Mouse (Mus musculus): ENCODE results near the gene Ppfia4.
A peak's percentile ranks its signal among the peaks of the same experiment; 100 is the strongest.

Gene Ppfia4

GRCm38 (mm10) chr1:134297265-134297664 is 35.5 kb downstream of the Ppfia4 start:
- no peak for DNase-seq

- DNase-seq = no peak
These were observed 38.8 kb downstream of the Ppfia4 start for GRCm38 (mm10) chr1:134293738-134294604.

GRCm38 (mm10) chr1:134293276-134293675 is 39.5 kb downstream of the Ppfia4 start:
- no peak for DNase-seq

- no peak for DNase-seq
These were observed 40.1 kb downstream of the Ppfia4 start for GRCm38 (mm10) chr1:134292601-134293000.

- peak; percentile 11 to 51 for DNase-seq
These were observed 40.7 kb downstream of the Ppfia4 start for GRCm38 (mm10) chr1:134292073-134292472.

- no peak for DNase-seq
These were observed 41.2 kb downstream of the Ppfia4 start for GRCm38 (mm10) chr1:134291555-134291954.

- DNase-seq = peak; percentile 24 to 51
These were observed 41.8 kb downstream of the Ppfia4 start for GRCm38 (mm10) chr1:134290909-134291308.

- no peak for DNase-seq
These were observed 42.4 kb downstream of the Ppfia4 start for GRCm38 (mm10) chr1:134290300-134290699.

DNA sequence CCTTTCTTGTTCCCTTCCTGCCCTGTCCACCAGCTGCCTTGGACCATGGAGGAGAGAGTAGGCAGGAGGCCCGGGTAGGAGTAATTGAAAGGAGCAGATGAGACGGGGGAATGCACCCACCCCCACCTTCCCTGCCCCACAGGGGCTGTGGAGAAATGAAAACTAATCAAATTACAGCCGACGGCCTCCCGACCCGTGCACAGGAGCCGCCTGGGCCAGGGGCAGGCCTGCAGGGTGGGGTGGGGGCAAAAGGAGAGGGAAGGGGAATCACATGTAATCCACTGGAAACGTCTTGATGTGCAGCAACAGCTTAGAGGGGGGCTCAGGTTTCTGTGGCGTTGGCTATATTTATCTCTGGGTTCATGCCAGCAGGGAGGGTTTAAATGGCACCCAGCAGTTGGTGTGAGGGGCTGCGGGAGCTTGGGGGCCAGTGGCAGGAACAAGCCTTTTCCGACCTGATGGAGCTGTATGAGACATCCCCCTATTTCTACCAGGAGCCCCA is 43.1 kb downstream of the Ppfia4 start, which contains the start of gene Myog:
Myog (plus strand) TSS at position 392 of the 502 bp plus-strand sequence.
- no peak for DNase-seq

DNA sequence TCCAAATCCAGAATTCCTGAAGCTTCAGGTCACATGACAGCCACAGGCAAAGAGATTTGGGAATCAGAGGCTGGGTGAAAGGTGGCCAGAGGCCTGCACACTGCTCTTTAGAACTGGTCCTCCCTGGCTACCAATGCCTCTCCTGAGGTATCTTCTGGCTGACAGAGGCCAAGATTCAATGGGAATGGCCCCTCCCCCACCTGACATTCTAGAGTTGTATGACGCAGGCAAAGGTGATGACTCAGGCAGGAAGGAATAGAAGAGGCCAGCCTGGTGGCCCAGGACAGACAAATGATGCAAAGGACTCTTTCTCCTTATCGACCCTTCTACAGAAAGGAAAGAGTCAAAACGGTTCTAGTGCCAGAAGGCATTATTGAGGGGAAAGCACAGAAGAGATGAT is 44.5 kb downstream of the Ppfia4 start:
- no peak for DNase-seq

DNA sequence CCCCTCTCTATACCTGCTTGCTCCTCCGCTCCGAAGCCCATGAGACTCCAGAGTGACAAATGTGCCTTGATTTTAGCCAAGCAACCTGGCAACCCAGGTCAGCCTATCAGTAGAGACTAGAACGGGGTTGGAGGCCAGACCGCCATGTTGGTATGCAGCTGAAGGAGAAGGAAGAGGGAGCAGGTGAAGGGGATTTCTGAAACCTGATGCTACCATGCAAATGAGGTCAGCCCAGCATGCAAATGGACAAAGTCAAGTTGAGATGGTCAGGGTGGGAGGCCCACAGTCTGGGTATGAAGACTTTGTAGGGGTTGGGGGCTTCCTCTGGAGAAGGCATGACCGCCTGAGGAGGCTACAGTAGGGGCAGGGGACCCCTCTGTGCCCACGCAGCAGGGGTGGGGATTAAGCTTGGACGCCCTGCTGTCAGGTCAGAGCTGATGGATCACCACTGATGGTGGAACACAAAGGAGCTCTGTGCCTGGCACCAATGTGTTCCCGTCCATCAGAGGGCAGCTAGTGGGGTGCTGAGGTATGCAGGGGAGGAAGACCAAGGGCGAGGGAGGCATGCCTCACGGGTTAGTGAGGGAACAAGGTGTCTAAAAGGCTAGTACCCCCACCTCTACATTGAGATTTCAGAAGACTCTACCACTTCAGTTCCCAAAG is 47.1 kb downstream of the Ppfia4 start:
- no peak for DNase-seq

DNA sequence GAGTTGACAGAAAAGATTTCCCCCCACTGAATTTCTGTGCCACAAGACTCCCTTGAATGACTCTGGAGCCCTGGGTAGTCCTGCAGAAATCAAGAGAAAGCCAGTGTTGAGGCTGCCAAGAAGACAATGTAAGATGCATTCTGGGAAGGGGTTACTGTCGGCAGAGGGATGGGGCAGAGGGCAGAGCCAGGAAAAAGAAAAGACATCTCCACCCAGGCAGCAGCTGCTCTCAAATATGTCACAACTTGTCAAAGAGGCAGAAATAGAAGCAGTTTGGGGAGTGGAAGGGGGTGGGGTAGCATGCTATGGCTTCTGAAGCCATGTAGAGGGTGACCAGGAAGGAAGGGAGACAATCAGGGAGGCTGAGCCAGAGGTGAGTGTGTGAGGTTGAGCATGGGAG is 49.6 kb downstream of the Ppfia4 start:
- DNase-seq = no peak

GRCm38 (mm10) chr1:134282342-134282741 is 50.4 kb downstream of the Ppfia4 start:
- DNase-seq = no peak

- DNase-seq = no peak
These were observed 51.2 kb downstream of the Ppfia4 start for GRCm38 (mm10) chr1:134281563-134281962.

DNA sequence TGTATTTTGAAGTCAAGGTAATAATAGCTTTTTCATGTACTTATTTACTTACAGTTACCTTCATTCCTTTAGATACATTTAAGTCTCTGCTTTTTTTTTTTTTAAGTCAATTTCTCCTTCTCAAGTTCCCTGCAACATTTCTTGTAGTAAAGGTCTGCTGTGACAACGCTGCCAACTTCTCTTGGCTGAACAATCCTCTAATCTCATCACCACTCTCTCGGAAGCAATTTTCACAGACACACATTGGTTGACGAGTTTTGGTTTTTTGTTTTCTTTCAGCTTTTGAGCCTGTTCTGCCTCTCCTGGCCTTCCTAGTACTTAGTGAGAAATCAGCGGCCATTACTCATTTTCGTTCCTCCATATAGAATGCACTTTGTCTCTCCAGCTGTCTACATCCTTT is 52.6 kb downstream of the Ppfia4 start:
- no peak for DNase-seq

DNA sequence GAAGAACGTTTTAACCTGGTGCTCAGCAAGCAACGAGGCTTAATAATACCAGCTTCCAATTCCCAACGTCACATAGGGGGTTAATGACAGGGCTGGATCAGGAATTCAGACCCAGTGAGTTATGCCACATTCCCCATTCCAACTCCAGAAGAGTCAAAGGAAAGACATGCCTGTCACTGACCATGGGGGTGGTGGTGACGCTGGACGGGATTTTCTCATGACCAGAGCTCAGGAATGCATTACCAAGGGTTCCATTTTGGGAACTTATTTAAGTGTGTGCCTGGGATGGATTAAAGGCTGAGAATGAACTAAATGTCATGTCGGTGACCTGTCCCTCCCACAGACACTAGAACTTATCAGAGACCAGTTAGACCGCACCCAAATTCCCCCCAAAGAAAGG is 55.9 kb downstream of the Ppfia4 start:
- no peak for DNase-seq

DNA sequence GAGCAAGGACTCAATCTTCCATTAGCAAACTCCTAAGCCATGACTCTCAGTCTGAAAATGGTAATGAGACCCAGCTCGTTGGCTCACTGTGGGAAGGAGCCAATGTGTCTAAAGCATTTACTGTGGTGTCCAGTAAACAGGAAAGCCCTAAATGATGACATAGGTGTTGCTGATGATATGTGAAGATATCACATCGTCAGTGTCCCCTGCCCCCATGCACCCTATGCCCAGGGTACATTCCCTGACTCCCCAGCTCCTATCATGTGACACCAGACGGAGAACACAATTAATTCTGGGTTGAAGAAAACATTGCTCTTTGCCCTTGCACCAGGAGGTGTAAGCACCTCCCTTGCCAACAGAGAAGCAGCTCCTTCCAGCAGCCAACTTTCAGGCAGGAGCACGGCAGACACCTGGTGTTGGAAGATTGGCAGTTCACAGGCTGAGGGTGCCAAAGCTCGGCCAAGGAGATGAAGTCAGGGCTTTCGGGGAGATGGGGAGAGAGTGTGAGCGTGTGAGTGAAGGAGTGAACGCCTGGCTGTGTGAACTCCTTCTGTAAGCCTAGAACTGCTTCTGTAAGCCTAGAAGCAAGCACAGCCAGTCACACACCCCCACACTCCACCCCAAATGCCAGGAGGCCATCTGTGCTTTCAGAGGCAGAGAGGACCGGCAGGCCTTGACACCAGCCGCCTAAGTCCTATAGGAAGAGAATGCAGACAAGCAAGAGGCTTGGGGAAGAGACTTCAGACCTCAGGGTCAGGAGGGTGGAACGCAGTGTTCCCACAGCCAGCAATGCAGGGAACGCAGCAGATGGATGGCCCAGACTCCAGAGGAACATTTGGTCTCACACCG is 56.9 kb downstream of the Ppfia4 start:
- DNase-seq = peak; percentile 47 to 81

GRCm38 (mm10) chr1:134274483-134274920 is 58.2 kb downstream of the Ppfia4 start:
- DNase-seq = peak in 1 of 2 experiments; percentile 12

DNA sequence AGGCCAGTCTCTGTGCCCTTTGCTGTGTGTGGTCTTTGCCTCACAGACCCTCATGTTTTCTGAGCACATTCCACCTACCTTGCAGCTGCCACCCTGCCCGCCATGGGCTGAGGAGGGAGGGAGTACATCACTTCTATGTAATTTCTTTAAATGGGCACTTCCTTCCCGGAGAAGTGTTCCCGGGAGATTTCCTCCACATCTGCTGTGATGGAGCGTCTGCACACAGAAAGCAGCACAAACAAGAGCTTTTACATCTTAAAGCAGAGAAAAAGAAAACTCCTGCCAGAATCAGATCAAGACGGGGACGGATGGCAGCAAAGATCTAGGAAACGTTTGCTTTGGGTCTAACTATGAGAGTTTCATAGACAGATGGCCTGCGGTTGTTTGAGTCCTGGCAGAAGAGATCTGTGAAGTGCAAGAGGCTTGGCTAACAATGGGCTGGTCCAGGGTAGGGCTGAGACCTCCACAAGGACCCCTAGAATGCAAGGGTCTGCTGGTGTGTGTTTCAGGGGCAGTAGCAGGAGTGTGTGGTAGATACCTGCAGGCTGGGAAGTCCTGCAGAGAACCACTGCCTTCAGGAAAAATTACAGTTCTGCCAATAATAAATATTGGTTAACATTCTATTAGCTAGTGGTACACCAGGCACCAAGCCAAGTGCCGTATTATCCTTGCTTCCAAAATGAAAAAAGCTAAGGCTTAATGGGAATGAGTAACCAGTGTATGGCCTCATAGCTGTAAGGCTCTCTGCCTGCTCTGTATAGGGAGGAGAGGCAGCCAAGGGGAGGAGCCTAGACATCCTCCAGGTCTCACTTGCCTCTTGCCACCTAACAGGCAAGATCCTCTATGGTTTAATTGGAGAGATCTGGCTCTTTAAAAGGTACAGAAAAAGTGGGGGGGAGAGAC is 59.0 kb downstream of the Ppfia4 start:
- DNase-seq = no peak

- DNase-seq = no peak
These were observed 59.9 kb downstream of the Ppfia4 start for GRCm38 (mm10) chr1:134272754-134273250.

DNA sequence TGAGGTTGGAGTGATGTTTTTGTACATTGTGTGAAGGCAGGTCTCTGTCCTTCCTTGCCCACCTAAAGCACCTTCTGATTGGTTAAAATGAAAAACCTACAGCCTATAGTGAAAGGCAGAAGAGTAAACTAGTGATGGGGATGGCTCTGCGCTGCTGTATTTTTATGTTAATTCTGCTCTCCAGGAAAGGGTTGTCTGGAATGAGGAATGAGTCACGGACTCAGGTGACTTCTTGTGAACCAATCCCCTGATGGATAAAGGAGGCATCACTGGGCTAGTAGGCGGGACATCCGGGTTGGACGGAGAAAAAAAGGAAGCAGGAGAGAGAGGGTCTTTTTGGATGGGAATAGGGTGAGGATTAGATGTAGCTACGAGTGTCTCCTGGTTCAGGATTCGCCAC is 62.7 kb downstream of the Ppfia4 start:
- DNase-seq = no peak

DNA sequence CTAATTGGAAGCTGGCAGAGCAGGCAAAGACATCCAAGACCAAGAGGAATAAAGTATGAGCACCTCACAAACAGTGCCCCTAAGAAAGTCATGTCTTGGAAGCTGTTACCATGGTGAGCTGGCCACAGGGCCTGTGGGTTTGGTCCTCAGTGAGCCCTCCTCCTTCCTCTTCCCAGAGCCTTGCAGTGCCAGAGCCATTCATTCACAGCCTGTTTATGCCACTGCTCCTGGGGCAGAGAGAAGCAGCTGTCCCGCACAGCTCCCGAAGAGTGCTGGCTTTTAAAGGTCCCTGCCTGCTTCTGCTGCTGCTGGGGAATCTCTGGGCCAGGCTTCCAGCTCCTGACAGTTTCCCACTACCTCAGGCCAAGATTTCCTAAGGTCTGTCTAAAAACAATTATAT is 66.9 kb downstream of the Ppfia4 start:
- no peak for DNase-seq

Measured in kidney, postnatal 25 days (tissue).